ENCODE assay signal across 18 mouse cellular contexts in genomic region chr17:5666652-5667051, GRCm38 (mm10).
DNase-seq lines count a peak whose midpoint lies in the region; ATAC-seq and TF ChIP-seq lines count a peak whose summit lies in the region.
"Had no signal": no experiment of that assay in that cellular context is flagged by ENCODE, and none has a peak within 500 bp of the region (broad histone marks: within the 10 kb centered on the region; RNA-seq: fewer than 3 reads in every experiment).

No protein-coding gene starts in this region.

- H3K4me3 ChIP-seq in gastrocnemius, adult 2 months: no peak overlapping the region
- no peak overlapping the region for H3K4me3 ChIP-seq in intestine, embryonic 16.5 days (ENCODE audit: low read length)
- H3K4me3 ChIP-seq: embryonic facial prominence, embryonic 12.5 days; forebrain, embryonic 12.5 days; heart, embryonic 12.5 days; hindbrain, embryonic 10.5 days; intestine, embryonic 15.5 days had no signal

- H3K9ac ChIP-seq in intestine, embryonic 16.5 days (ENCODE audit: low read depth, low read length): no peak overlapping the region
- H3K9ac ChIP-seq: embryonic facial prominence, embryonic 12.5 days; forebrain, embryonic 12.5 days; heart, embryonic 12.5 days; hindbrain, embryonic 14.5 days; intestine, embryonic 15.5 days had no signal

- intact Hi-C loops in gastrocnemius, adult 2 months (cut with DNase I): no loop called here
- intact Hi-C loops in gastrocnemius, postnatal 36 days (cut with DNase I): no loop called here

- H3K27ac ChIP-seq in gastrocnemius, adult 2 months: no peak overlapping the region
- no peak overlapping the region for H3K27ac ChIP-seq in intestine, embryonic 16.5 days (ENCODE audit: low read length)
- H3K27ac ChIP-seq: embryonic facial prominence, embryonic 12.5 days; forebrain, embryonic 12.5 days; hindbrain, embryonic 10.5 days; hindbrain, embryonic 14.5 days; intestine, embryonic 15.5 days had no signal

- peak; percentile 11 to 41 for DNase-seq in adrenal gland, adult (ENCODE audit: inconsistent age in 2 of 2, low spot score in 1 of 2)
- DNase-seq in adrenal gland, postnatal 4 days (ENCODE audit: low spot score in 2 of 2): no peak
- DNase-seq in gastrocnemius, adult 2 months: peak; percentile 33
- no peak for DNase-seq in gastrocnemius, postnatal 36 days
- peak; percentile 80 for DNase-seq in Muller cell, postnatal 12 days (ENCODE audit: inconsistent ontology term)
- DNase-seq in skeletal muscle tissue, adult 2 months (ENCODE audit: low read depth, low spot score): peak; percentile 43
- DNase-seq: cerebellum, adult 8-10 months; cerebellum, postnatal 25 days; kidney, adult 2 months had no signal

- no peaks in the 10 kb centered on the region for H3K9me3 ChIP-seq in intestine, embryonic 16.5 days (ENCODE audit: control insufficient read depth, low read length)
- H3K9me3 ChIP-seq: embryonic facial prominence, embryonic 12.5 days; forebrain, embryonic 12.5 days; heart, embryonic 12.5 days; hindbrain, embryonic 10.5 days; intestine, embryonic 15.5 days had no signal

- no peaks in the 10 kb centered on the region for H3K4me1 ChIP-seq in intestine, embryonic 16.5 days (ENCODE audit: control insufficient read depth, insufficient read depth, low read length)
- H3K4me1 ChIP-seq: embryonic facial prominence, embryonic 12.5 days; intestine, embryonic 15.5 days had no signal

- no peak for ATAC-seq in intestine, embryonic 16.5 days
- ATAC-seq: forebrain, embryonic 16.5 days; intestine, embryonic 15.5 days had no signal

- no peak for TF ChIP-seq CTCF in gastrocnemius, adult 2 months (IDR thresholded peaks at IDR 0.05)

- 75% methylated on average over 8 of the region's 8 CpGs for WGBS in intestine, embryonic 16.5 days

- no peaks in the 10 kb centered on the region for H3K27me3 ChIP-seq in intestine, embryonic 16.5 days (replicated peaks; ENCODE audit: control insufficient read depth, insufficient read depth, low read length)
- H3K27me3 ChIP-seq: CH12.LX; embryonic facial prominence, embryonic 12.5 days; heart, embryonic 12.5 days; intestine, embryonic 15.5 days had no signal

- H3K4me2 ChIP-seq in intestine, embryonic 16.5 days (ENCODE audit: low read depth, low read length): no peak overlapping the region
- H3K4me2 ChIP-seq: embryonic facial prominence, embryonic 12.5 days; forebrain, embryonic 12.5 days; heart, embryonic 12.5 days; hindbrain, embryonic 14.5 days; intestine, embryonic 15.5 days had no signal

- no peaks in the 10 kb centered on the region for H3K36me3 ChIP-seq in intestine, embryonic 16.5 days (ENCODE audit: control insufficient read depth, insufficient read depth, low read length)
- H3K36me3 ChIP-seq: embryonic facial prominence, embryonic 12.5 days; forebrain, embryonic 12.5 days; heart, embryonic 12.5 days; hindbrain, embryonic 10.5 days; intestine, embryonic 15.5 days had no signal

Comparison
In these comparisons a context has a peak if more than half of its experiments do, and no peak if none do; other contexts are left out.
1. DNase-seq: peak in adrenal gland, adult (2 of 2), gastrocnemius, adult 2 months (single experiment), Muller cell, postnatal 12 days (single experiment) and skeletal muscle tissue, adult 2 months (single experiment); none in adrenal gland, postnatal 4 days (0 of 2) and gastrocnemius, postnatal 36 days (0 of 2).